Mouse (Mus musculus) cerebellum, adult 2 months (tissue): ENCODE data around the gene Nrxn2.

Experiments used
- CTCF ChIP-seq: fragments of 200-500 bp; IDR thresholded peaks from 2 replicates; pipeline ENCODE4 v1.5.1; 2011; ENCODE audit warnings: low read depth, mild to moderate bottlenecking, control low read depth, low read length, moderate library complexity, borderline replicate concordance; ENCODE audit not compliant: insufficient read depth
- POLR2A ChIP-seq: fragments of 200-500 bp; IDR thresholded peaks from 2 replicates; pipeline ENCODE4 v1.6.1; 2011; ENCODE audit warnings: low read length, control low read depth, borderline replicate concordance; ENCODE audit not compliant: insufficient read depth

DNA sequence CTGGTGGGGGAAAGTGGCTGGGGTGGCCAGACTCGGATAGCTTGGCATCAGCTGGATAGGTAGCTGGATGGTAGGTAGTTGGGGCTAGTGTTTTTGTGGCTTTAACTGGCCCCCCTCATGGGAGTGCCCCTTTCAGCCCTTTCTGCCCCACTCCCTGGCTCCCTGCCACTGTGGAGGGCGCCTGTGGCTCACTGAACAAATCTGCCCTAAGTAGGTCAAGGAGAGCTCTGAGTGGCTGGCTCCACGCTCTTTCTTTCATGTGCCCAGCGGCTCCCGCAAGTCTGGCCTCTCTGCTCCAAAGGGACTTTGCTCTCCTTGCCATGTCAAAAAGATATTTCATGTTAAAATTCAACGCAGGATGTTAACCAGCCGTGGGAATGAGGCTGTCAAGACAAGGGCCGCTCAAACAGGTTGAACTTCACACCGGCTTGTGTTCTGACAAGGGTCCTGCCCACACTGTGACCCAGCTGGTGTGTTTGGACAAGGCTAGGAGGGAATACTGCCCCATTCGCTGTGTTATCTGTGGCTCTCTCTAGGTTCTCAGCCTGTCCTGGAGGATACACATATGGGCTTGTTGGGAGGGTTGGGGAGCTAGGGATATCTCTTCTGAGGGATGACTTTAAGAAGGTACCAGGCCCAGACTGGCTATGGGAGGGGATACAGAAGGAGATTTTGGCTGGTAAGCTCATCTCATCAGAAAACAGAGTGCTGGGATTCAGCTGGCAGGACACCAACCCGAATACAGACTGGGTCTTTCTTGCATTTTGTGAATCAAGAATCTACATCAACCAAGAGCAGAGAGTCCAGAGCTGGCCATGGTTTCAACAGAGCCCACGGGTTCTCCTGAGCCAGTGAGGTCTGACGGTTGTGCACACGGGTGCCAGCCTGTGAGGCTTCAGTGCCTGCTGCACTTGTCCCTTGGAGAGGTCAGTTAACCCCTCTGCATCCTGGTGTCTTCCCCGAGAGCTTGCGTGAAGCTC is 130.2 kb downstream of the Nrxn2 start:
- TF ChIP-seq POLR2A: no peak
- no peak for TF ChIP-seq CTCF
